Mouse (Mus musculus) A20 (cell line): ENCODE measurements around the gene Myo1b.
A peak's percentile ranks its signal among the peaks of the same experiment; 100 is the strongest.

Experiments used
- DNase-seq: peaks from one replicate; pipeline ENCODE4 v3.0.0-alpha.2; 2011; ENCODE audit warnings: low read depth, low spot score

Myo1b gene

DNA sequence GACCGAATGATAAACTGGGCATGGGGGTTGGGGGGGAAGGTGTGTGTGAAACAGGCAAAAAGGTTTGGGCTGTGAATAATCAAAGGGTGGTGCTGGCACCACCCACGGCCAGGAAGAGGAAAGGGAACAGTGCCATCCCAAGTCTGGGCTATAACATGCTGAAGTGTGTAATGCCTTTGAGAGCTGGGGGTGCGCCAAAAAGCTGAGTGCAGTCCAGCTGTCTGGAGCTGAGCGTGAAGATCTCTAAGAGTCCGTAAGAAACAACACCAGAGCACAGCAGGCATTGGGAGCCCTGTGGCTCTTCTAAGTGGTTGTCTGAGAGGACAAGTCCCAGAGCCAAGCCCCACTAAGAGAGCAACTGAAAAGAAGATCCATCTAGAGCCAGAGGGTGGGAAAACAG lies 63.6 kb downstream of the Myo1b start:
- no peak for DNase-seq

DNA sequence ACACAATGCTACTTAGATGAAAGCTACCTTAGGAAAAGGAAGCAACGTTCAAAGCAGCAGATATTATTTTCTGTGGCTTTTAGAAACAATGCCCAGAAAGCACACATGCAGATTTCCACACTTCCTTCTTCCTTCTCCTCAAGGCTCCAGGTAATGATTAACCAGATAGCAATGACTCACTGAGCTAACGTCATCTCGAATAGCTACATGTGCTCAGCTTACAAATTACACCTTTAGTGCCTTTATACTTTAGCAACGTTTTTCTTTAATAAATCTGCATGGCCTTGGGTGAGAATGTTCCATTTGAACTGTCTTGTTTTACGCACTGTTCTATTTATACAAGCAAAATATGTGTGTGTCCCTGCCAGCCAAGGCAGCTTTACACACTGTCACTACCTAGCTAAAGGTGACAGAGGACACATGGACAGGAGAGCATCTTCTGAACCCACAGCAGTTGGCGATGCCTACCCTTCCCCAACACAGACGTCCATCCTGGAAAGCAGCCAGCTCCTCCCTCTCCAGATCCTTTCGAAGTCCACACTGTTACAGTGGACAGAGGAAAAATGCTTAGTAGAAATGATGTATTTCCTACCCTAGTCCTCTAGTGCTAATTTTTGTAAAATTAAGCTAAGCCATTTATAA lies 66.2 kb downstream of the Myo1b start:
- DNase-seq: no peak

- no peak for DNase-seq
Observed at GRCm38 (mm10) chr1:51845264-51846036, 70.4 kb downstream of the Myo1b start.

GRCm38 (mm10) chr1:51837845-51838623 lies 77.8 kb downstream of the Myo1b start:
- DNase-seq: no peak

- no peak for DNase-seq
Observed at GRCm38 (mm10) chr1:51837311-51837710, 78.6 kb downstream of the Myo1b start.

GRCm38 (mm10) chr1:51835795-51836194 lies 80.1 kb downstream of the Myo1b start:
- DNase-seq: no peak

DNA sequence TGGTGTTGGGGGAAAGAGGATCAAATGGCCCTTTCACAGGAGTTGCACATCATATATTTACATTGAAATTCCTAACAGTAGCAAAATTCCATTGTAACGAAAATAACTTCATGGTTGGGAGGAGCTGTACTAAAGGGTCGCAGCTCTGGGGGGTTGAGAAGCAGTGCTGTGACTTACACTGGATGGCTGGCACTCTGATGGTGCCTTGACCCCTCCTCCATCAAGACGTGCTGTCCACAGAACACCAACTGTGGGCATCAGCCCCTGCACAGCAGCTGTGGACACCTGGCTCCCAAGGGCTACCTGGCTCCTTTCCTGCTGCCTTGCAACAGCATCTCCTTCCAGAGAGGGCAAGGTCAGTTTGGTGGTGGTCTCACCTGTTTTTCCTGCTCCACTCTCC lies 81.8 kb downstream of the Myo1b start:
- DNase-seq: no peak

GRCm38 (mm10) chr1:51829353-51829752 lies 86.5 kb downstream of the Myo1b start:
- DNase-seq: no peak

- DNase-seq: no peak
Observed at GRCm38 (mm10) chr1:51822531-51822930, 93.3 kb downstream of the Myo1b start.

DNA sequence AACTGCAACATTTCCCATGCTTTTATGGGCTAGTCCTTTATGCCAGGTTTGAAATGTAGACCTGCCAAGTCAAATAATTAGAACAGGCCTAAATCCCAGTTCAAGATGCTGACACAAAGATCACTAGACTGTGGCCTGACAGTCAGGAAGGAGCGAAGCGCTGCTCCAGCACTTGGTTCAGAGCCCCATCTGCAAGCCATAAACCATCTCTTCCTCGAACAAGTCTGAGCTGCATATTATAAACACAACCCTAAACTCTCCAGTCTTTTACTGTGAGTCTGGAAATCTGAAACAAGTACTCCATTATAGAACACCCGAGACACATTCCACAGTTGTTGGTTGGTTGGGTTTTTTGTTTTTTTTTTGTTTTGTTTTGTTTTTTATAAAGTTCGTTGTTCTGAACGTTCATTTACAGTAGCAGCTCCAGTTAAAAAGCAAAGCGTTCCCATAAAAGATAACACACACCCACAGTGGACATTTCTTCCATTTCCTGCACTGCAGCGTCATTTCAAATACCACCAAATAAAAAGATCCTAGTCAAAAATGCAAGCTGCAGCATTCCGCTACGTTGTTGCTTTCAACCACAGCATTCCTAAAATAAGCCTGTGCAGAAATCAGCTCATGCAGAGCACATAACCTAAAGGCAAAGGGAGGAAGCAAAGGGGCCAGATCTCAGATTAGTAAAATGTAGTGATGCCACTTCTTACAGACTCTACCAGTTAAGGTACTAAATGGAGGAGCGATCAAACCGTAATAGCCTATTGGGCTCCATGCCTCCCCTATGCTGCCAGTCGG lies 94.0 kb downstream of the Myo1b start:
- no peak for DNase-seq

GRCm38 (mm10) chr1:51820520-51820919 lies 95.4 kb downstream of the Myo1b start:
- no peak for DNase-seq

- no peak for DNase-seq
Observed at GRCm38 (mm10) chr1:51820013-51820441, 95.8 kb downstream of the Myo1b start.

- DNase-seq: no peak
Observed at GRCm38 (mm10) chr1:51815636-51816035, 100.2 kb downstream of the Myo1b start.

GRCm38 (mm10) chr1:51814854-51815630 lies 100.8 kb downstream of the Myo1b start:
- no peak for DNase-seq

DNA sequence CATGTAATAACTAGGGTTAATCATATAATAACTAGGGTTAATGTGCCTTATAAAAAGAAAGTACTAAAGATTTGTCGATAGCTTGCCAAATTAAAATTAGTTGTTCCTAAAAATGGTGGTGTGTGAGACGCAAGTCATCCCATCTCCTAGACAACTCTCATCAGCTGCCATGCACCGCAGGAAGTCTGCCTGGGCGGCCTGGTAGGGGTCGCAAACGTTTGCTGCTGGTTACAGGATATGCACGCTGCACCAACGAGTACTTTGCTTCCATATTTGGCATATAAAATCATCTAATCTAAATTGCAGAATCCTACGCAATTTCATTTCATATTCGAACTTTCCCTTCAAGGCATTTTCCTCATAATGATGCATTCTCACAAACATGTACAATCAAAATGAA lies 107.0 kb downstream of the Myo1b start:
- DNase-seq: no peak

DNA sequence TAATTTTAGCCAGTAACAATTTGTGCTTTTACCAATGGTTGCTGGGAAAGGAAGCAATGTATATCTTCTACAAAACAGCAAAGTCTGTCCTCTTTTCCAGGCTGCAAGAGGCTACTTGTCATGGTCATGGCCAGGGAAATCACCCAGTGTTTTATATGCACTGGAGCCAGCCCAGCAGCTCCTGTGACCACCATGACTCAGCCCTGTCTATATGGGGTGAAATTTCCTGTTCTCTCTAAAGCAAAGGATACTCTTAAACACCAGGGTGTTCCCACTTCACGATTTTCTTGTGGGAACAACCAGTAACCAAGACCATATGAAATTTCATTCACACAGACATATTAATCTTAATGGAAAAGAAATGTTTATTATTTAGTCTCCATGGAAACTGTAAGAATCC lies 107.6 kb downstream of the Myo1b start:
- no peak for DNase-seq

DNA sequence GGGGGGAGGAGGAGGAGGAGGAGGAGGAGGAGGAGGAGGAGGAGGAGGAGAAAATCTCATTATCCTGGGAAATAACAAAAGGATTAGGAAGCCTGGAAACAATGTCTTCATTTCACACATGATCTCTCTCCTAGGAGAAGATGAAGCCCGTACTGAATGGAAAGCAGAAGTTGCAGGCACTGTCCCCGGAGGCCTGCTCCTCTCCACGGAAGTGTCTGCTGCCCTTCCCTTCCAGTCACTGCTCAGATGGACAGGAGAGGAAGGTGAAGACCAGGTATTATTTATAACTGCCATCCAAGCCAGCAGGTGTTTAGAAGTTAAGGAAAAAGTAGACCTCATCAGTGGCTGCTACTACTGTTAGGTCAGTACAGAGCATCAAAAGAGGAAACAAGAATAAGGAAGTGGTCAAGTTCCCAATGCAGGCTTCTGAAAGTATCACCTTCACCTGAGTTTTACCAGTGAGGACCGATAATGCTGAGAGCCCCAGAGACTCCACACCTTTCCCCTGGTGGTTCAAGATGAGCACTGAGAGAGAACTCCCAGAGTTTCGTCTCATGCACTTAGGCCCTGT lies 110.7 kb downstream of the Myo1b start:
- peak; percentile 66 for DNase-seq

DNA sequence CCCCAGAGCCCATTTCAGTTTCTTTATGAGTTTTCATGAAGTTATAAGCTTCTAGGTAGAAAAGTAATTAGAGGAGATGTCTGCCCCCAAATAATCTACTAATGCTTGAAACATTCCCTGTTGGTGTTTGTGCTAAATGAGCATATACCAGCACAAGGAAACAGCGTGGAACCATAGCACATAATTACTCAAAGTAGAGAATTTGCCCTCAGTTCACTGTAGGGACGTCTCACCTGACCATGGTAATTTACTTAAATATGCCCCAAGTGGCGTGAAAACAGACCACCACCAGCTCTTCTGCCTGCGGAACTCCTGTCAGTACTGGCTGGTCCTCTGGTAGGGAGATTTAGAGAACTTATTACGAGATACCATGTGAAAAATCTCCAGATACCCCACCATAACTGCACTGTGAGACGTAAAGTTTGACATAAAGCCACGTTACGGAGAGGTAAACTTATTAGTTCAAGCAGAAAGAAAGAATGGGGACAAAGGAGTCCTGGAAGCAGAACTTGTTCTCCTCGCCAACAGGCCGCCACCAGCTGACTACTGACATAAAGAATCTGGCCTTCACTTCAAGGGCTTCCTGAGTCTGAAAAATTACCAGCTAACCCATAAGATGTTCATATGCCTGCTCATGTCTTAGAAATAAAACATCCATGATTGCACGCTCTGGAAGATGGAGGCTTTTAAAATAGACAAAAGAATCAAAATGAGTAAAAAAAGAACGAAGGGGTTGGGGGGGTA lies 111.4 kb downstream of the Myo1b start:
- DNase-seq: no peak

GRCm38 (mm10) chr1:51798011-51798471 lies 117.8 kb downstream of the Myo1b start:
- DNase-seq: no peak
